Mouse (Mus musculus) stomach, postnatal 0 days (tissue): ENCODE measurements around the gene Commd1.

ENCODE experiments used
- CTCF ChIP-seq: IDR thresholded peaks from 2 replicates; pipeline ENCODE4 v1.5.1; 2016; ENCODE audit warnings: antibody characterized with exemption, low read depth, mild to moderate bottlenecking, moderate library complexity
- EP300 ChIP-seq: optimal IDR thresholded peaks from 2 replicates; pipeline ENCODE3; 2016; ENCODE audit warnings: antibody characterized with exemption

DNA sequence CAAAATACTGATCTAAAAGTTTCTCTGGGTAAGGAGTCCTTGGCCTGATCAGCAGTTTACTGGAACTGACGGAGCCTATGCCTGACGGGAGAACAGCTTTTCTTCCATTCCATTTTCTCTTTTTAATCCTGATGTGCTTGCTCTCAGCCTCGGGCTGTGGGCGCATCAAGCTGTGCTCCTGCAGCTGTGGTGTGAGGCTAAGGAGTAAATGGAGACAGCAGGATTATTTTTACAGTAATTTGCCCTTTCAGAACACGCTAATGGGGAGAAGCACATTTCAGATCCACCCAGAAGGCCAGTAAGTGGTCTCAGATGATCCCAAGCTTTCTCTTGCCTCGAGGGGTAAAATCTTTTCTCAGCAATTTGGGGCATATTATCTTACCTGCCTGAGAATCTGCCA, 107.4 kb downstream of the Commd1 start:
- TF ChIP-seq CTCF, result no peak
- TF ChIP-seq EP300, result no peak
